ENCODE assay signal across 28 mouse cellular contexts in genomic region chr7:108589797-108590196, GRCm38 (mm10). TPM values are rescaled to one million over a fixed set of nuclear protein-coding genes. Genes with fewer than 3 reads are reported as not detected.
DNase-seq lines count a peak whose midpoint lies in the region; ATAC-seq and TF ChIP-seq lines count a peak whose summit lies in the region.
"Had no signal": no experiment of that assay in that cellular context is flagged by ENCODE, and none has a peak within 500 bp of the region (broad histone marks: within the 10 kb centered on the region; RNA-seq: fewer than 3 reads in every experiment).

No protein-coding gene starts in this region.

- H3K9me3 ChIP-seq in embryonic facial prominence, embryonic 12.5 days, result no peaks in the 10 kb centered on the region
- H3K9me3 ChIP-seq in embryonic facial prominence, embryonic 10.5 days, result no peaks in the 10 kb centered on the region
- no peaks in the 10 kb centered on the region; the same call in 1 of the 2 replicates for H3K9me3 ChIP-seq in heart, embryonic 14.5 days (ENCODE audit: control insufficient read depth, low read length)
- no peaks in the 10 kb centered on the region for H3K9me3 ChIP-seq in hindbrain, embryonic 12.5 days (replicated peaks)
- no peaks in the 10 kb centered on the region for H3K9me3 ChIP-seq in hindbrain, embryonic 14.5 days (ENCODE audit: control insufficient read depth, low read length)
- H3K9me3 ChIP-seq in stomach, embryonic 14.5 days (ENCODE audit: control insufficient read depth, low read depth, low read length), result no peaks in the 10 kb centered on the region
- H3K9me3 ChIP-seq in stomach, postnatal 0 days (ENCODE audit: control insufficient read depth, low read length), result no peaks in the 10 kb centered on the region

- H3K4me2 ChIP-seq in embryonic facial prominence, embryonic 12.5 days (replicated peaks), result no peak overlapping the region
- no peak overlapping the region for H3K4me2 ChIP-seq in heart, embryonic 14.5 days (ENCODE audit: low read length)
- H3K4me2 ChIP-seq in hindbrain, embryonic 12.5 days (replicated peaks), result no peak overlapping the region
- no peak overlapping the region for H3K4me2 ChIP-seq in hindbrain, embryonic 14.5 days (replicated peaks)
- H3K4me2 ChIP-seq in stomach, embryonic 14.5 days (replicated peaks; ENCODE audit: low read depth, low read length), result no peak overlapping the region
- H3K4me2 ChIP-seq in stomach, postnatal 0 days (replicated peaks; ENCODE audit: low read depth), result no peak overlapping the region

- 0 out of 2 replicates have a peak, but pooled peaks have one; percentile 60 for ATAC-seq in embryonic facial prominence, embryonic 12.5 days (ENCODE audit: insufficient number of reproducible peaks, insufficient read depth, low FRiP score, low TSS enrichment)
- 0 out of 2 replicates have a peak, but pooled peaks have one; percentile 13 for ATAC-seq in heart, embryonic 14.5 days (ENCODE audit: insufficient number of reproducible peaks, insufficient read depth, low FRiP score, low read depth)
- peak; percentile 35; the same call in 1 of the 2 replicates for ATAC-seq in hindbrain, embryonic 12.5 days (ENCODE audit: low FRiP score)
- ATAC-seq in hindbrain, embryonic 14.5 days (ENCODE audit: low FRiP score), result no peak
- ATAC-seq in stomach, embryonic 14.5 days (ENCODE audit: insufficient number of reproducible peaks, insufficient read depth, low FRiP score, low read depth), result peak; percentile 56; the same call in 1 of the 2 replicates
- ATAC-seq in stomach, postnatal 0 days (ENCODE audit: low FRiP score, low TSS enrichment), result no peak
- ATAC-seq: activated CD4-positive, CD25-positive, alpha-beta regulatory T cell, adult 4 months; CD4-positive, CD25-positive, alpha-beta regulatory T cell, adult 4 months; Patski had no signal

- no peak for TF ChIP-seq CTCF in stomach, postnatal 0 days (IDR thresholded peaks at IDR 0.05; ENCODE audit: low read depth)

- no peak overlapping the region for H3K4me3 ChIP-seq in embryonic facial prominence, embryonic 12.5 days
- no peak overlapping the region for H3K4me3 ChIP-seq in embryonic facial prominence, embryonic 10.5 days
- no peak overlapping the region for H3K4me3 ChIP-seq in heart, embryonic 14.5 days (ENCODE audit: control insufficient read depth in 1 of 2, insufficient read depth in 1 of 2, low read depth in 1 of 2, low read length in 2 of 2)
- H3K4me3 ChIP-seq in hindbrain, embryonic 12.5 days, result no peak overlapping the region
- H3K4me3 ChIP-seq in hindbrain, embryonic 14.5 days (replicated peaks; ENCODE audit: low read length), result no peak overlapping the region
- H3K4me3 ChIP-seq in stomach, embryonic 14.5 days (ENCODE audit: low read depth, low read length), result no peak overlapping the region
- H3K4me3 ChIP-seq in stomach, postnatal 0 days (ENCODE audit: low read depth, low read length), result no peak overlapping the region

- no peak overlapping the region for H3K27ac ChIP-seq in embryonic facial prominence, embryonic 12.5 days
- H3K27ac ChIP-seq in embryonic facial prominence, embryonic 10.5 days (replicated peaks), result no peak overlapping the region
- H3K27ac ChIP-seq in heart, embryonic 14.5 days (replicated peaks in 1 of 2; ENCODE audit: control insufficient read depth in 1 of 2, insufficient read depth in 1 of 2, low read depth in 2 of 2, low read length in 2 of 2), result no peak overlapping the region
- H3K27ac ChIP-seq in hindbrain, embryonic 12.5 days, result no peak overlapping the region
- no peak overlapping the region for H3K27ac ChIP-seq in hindbrain, embryonic 14.5 days
- no peak overlapping the region for H3K27ac ChIP-seq in stomach, embryonic 14.5 days (ENCODE audit: low read length)
- H3K27ac ChIP-seq in stomach, postnatal 0 days (replicated peaks), result no peak overlapping the region

- no peaks in the 10 kb centered on the region for H3K4me1 ChIP-seq in embryonic facial prominence, embryonic 12.5 days
- no peaks in the 10 kb centered on the region for H3K4me1 ChIP-seq in embryonic facial prominence, embryonic 10.5 days
- no peaks in the 10 kb centered on the region for H3K4me1 ChIP-seq in heart, embryonic 14.5 days (ENCODE audit: control insufficient read depth in 2 of 2, insufficient read depth in 2 of 2, low read length in 2 of 2)
- no peaks in the 10 kb centered on the region for H3K4me1 ChIP-seq in hindbrain, embryonic 12.5 days
- H3K4me1 ChIP-seq in hindbrain, embryonic 14.5 days (replicated peaks; ENCODE audit: control insufficient read depth, insufficient read depth, low read length), result no peaks in the 10 kb centered on the region
- no peaks in the 10 kb centered on the region for H3K4me1 ChIP-seq in stomach, embryonic 14.5 days (ENCODE audit: control insufficient read depth, insufficient read depth, low read length)
- H3K4me1 ChIP-seq in stomach, postnatal 0 days (replicated peaks; ENCODE audit: control insufficient read depth, insufficient read depth), result no peaks in the 10 kb centered on the region

- no peaks in the 10 kb centered on the region for H3K36me3 ChIP-seq in embryonic facial prominence, embryonic 12.5 days
- H3K36me3 ChIP-seq in embryonic facial prominence, embryonic 10.5 days (replicated peaks), result no peaks in the 10 kb centered on the region
- H3K36me3 ChIP-seq in heart, embryonic 14.5 days (ENCODE audit: control insufficient read depth, insufficient read depth, low read length), result no peaks in the 10 kb centered on the region
- H3K36me3 ChIP-seq in hindbrain, embryonic 12.5 days, result no peaks in the 10 kb centered on the region
- H3K36me3 ChIP-seq in hindbrain, embryonic 14.5 days (replicated peaks; ENCODE audit: control insufficient read depth, insufficient read depth), result no peaks in the 10 kb centered on the region
- no peaks in the 10 kb centered on the region for H3K36me3 ChIP-seq in stomach, embryonic 14.5 days (ENCODE audit: control insufficient read depth, insufficient read depth, low read length)
- H3K36me3 ChIP-seq in stomach, postnatal 0 days (ENCODE audit: control insufficient read depth, insufficient read depth, low read length), result no peaks in the 10 kb centered on the region
- H3K36me3 ChIP-seq: G1E had no signal

- H3K9ac ChIP-seq in embryonic facial prominence, embryonic 12.5 days, result no peak overlapping the region
- no peak overlapping the region for H3K9ac ChIP-seq in heart, embryonic 14.5 days (ENCODE audit: low read length)
- H3K9ac ChIP-seq in hindbrain, embryonic 12.5 days, result no peak overlapping the region
- no peak overlapping the region for H3K9ac ChIP-seq in hindbrain, embryonic 14.5 days
- H3K9ac ChIP-seq in stomach, embryonic 14.5 days (replicated peaks; ENCODE audit: low read depth, low read length), result no peak overlapping the region
- no peak overlapping the region for H3K9ac ChIP-seq in stomach, postnatal 0 days (ENCODE audit: low read length)

- H3K27me3 ChIP-seq in embryonic facial prominence, embryonic 12.5 days, result no peaks in the 10 kb centered on the region
- no peaks in the 10 kb centered on the region for H3K27me3 ChIP-seq in embryonic facial prominence, embryonic 10.5 days (replicated peaks; ENCODE audit: low read depth, poor library complexity, severe bottlenecking)
- H3K27me3 ChIP-seq in heart, embryonic 14.5 days (ENCODE audit: control insufficient read depth, insufficient read depth, low read length), result no peaks in the 10 kb centered on the region
- H3K27me3 ChIP-seq in hindbrain, embryonic 12.5 days, result no peaks in the 10 kb centered on the region
- no peaks in the 10 kb centered on the region for H3K27me3 ChIP-seq in hindbrain, embryonic 14.5 days (ENCODE audit: control insufficient read depth, insufficient read depth, low read length)
- H3K27me3 ChIP-seq in stomach, embryonic 14.5 days (ENCODE audit: control insufficient read depth, insufficient read depth, low read length), result no peaks in the 10 kb centered on the region
- no peaks in the 10 kb centered on the region for H3K27me3 ChIP-seq in stomach, postnatal 0 days (ENCODE audit: control insufficient read depth, insufficient read depth, low read length)
- H3K27me3 ChIP-seq: CH12.LX, Patski had no signal

- no peak for DNase-seq in embryonic facial prominence, embryonic 10.5 days (ENCODE audit: low spot score)
- no peak for DNase-seq in heart, postnatal 10 days
- no peak for DNase-seq in hindbrain, embryonic 14.5 days (ENCODE audit: low spot score)
- DNase-seq in stomach, postnatal 0 days (ENCODE audit: low spot score), result no peak
- DNase-seq: adrenal gland, adult 2 months; adrenal gland, adult 8-10 months; adrenal gland, postnatal 10 days; adrenal gland, postnatal 14 days; adrenal gland, postnatal 25 days; adrenal gland, postnatal 36 days; B cell, adult 2 months; cerebellum, adult 11 months; cerebellum, adult 11-12 months had no signal

- WGBS in embryonic facial prominence, embryonic 12.5 days, result 89% methylated on average over 1 of the region's 1 CpGs
- 91% methylated on average over 1 of the region's 1 CpGs for WGBS in embryonic facial prominence, embryonic 10.5 days
- WGBS in heart, embryonic 14.5 days, result 88% methylated on average over 1 of the region's 1 CpGs
- WGBS in hindbrain, embryonic 12.5 days, result 79% methylated on average over 1 of the region's 1 CpGs
- WGBS in hindbrain, embryonic 14.5 days, result 89% methylated on average over 1 of the region's 1 CpGs
- 94% methylated on average over 1 of the region's 1 CpGs for WGBS in stomach, embryonic 14.5 days
- 95% methylated on average over 1 of the region's 1 CpGs for WGBS in stomach, postnatal 0 days

- intact Hi-C loops in heart, postnatal 10 days (cut with DNase I), result no loop called here

- no peak for TF ChIP-seq EP300 in stomach, postnatal 0 days (optimal IDR thresholded peaks at IDR 0.05)

RNA-seq across cellular contexts. Expression of gene Olfr506, which starts 20.8 kb away (rescaled TPM):
- polyA plus RNA-seq in embryonic facial prominence, embryonic 12.5 days (2016; fragmentation: Nextera tagmentation; extraction: Ambion mirVana), result not detected in 2 replicates
- polyA plus RNA-seq in embryonic facial prominence, embryonic 10.5 days (2016; fragmentation: Nextera tagmentation; extraction: Ambion mirVana), result not detected in 2 replicates
- polyA plus RNA-seq in heart, embryonic 14.5 days (2014; fragmentation: Nextera tagmentation; extraction: Ambion mirVana), result not detected in 2 replicates
- not detected for total RNA-seq in heart, postnatal 10 days (2021)
- polyA plus RNA-seq in hindbrain, embryonic 12.5 days (2016; fragmentation: Nextera tagmentation; extraction: Ambion mirVana), result not detected in 2 replicates
- polyA plus RNA-seq in hindbrain, embryonic 14.5 days (2014; fragmentation: Nextera tagmentation; extraction: Ambion mirVana), result not detected in 2 replicates
- 0.07 TPM in 1 of 2 replicates, not detected in the other for polyA plus RNA-seq in stomach, embryonic 14.5 days (2014; fragmentation: Nextera tagmentation; extraction: Ambion mirVana)
- not detected in 2 replicates for polyA plus RNA-seq in stomach, postnatal 0 days (2015; fragmentation: Nextera tagmentation; extraction: Ambion mirVana)
- total RNA-seq: adrenal gland, adult 18-20 months; adrenal gland, adult 2 months; adrenal gland, adult 8-10 months; adrenal gland, postnatal 10 days; adrenal gland, postnatal 14 days; adrenal gland, postnatal 25 days; adrenal gland, postnatal 36 days; adrenal gland, postnatal 4 days; CH12.LX; ES-E14; MEL had no signal
- polyA plus RNA-seq: activated CD4-positive, CD25-positive, alpha-beta regulatory T cell, adult 4 months; adrenal gland, adult 2 months; brain, embryonic 14.5 days; CD4-positive, CD25-positive, alpha-beta regulatory T cell, adult 4 months; G1E; Patski had no signal

RNA-seq across cellular contexts. Expression of gene Olfr504, which starts 24.2 kb away (rescaled TPM):
- polyA plus RNA-seq in embryonic facial prominence, embryonic 12.5 days (2016; fragmentation: Nextera tagmentation; extraction: Ambion mirVana), result not detected in 2 replicates
- not detected in 2 replicates for polyA plus RNA-seq in embryonic facial prominence, embryonic 10.5 days (2016; fragmentation: Nextera tagmentation; extraction: Ambion mirVana)
- not detected in 2 replicates for polyA plus RNA-seq in heart, embryonic 14.5 days (2014; fragmentation: Nextera tagmentation; extraction: Ambion mirVana)
- total RNA-seq in heart, postnatal 10 days (2021), result not detected
- not detected in 2 replicates for polyA plus RNA-seq in hindbrain, embryonic 12.5 days (2016; fragmentation: Nextera tagmentation; extraction: Ambion mirVana)
- not detected in 2 replicates for polyA plus RNA-seq in hindbrain, embryonic 14.5 days (2014; fragmentation: Nextera tagmentation; extraction: Ambion mirVana)
- not detected in 2 replicates for polyA plus RNA-seq in stomach, embryonic 14.5 days (2014; fragmentation: Nextera tagmentation; extraction: Ambion mirVana)
- polyA plus RNA-seq in stomach, postnatal 0 days (2015; fragmentation: Nextera tagmentation; extraction: Ambion mirVana), result not detected in 2 replicates
- total RNA-seq: adrenal gland, adult 18-20 months; adrenal gland, adult 2 months; adrenal gland, adult 8-10 months; adrenal gland, postnatal 10 days; adrenal gland, postnatal 14 days; adrenal gland, postnatal 25 days; adrenal gland, postnatal 36 days; adrenal gland, postnatal 4 days; CH12.LX; ES-E14; G1E; MEL had no signal
- polyA plus RNA-seq: activated CD4-positive, CD25-positive, alpha-beta regulatory T cell, adult 4 months; adrenal gland, adult 2 months; brain, embryonic 14.5 days; C2C12; CD4-positive, CD25-positive, alpha-beta regulatory T cell, adult 4 months; G1E; Patski had no signal

RNA-seq across cellular contexts. Expression of gene Olfr507, which starts 31.8 kb away (rescaled TPM):
- polyA plus RNA-seq in embryonic facial prominence, embryonic 12.5 days (2016; fragmentation: Nextera tagmentation; extraction: Ambion mirVana), result not detected in 2 replicates
- polyA plus RNA-seq in embryonic facial prominence, embryonic 10.5 days (2016; fragmentation: Nextera tagmentation; extraction: Ambion mirVana), result not detected in 2 replicates
- polyA plus RNA-seq in heart, embryonic 14.5 days (2014; fragmentation: Nextera tagmentation; extraction: Ambion mirVana), result not detected in 2 replicates
- total RNA-seq in heart, postnatal 10 days (2021), result not detected
- not detected in 2 replicates for polyA plus RNA-seq in hindbrain, embryonic 12.5 days (2016; fragmentation: Nextera tagmentation; extraction: Ambion mirVana)
- not detected in 2 replicates for polyA plus RNA-seq in hindbrain, embryonic 14.5 days (2014; fragmentation: Nextera tagmentation; extraction: Ambion mirVana)
- not detected in 2 replicates for polyA plus RNA-seq in stomach, embryonic 14.5 days (2014; fragmentation: Nextera tagmentation; extraction: Ambion mirVana)
- polyA plus RNA-seq in stomach, postnatal 0 days (2015; fragmentation: Nextera tagmentation; extraction: Ambion mirVana), result not detected in 2 replicates
- total RNA-seq: adrenal gland, adult 18-20 months; adrenal gland, adult 2 months; adrenal gland, adult 8-10 months; adrenal gland, postnatal 10 days; adrenal gland, postnatal 14 days; adrenal gland, postnatal 25 days; adrenal gland, postnatal 36 days; adrenal gland, postnatal 4 days; CH12.LX; ES-E14; MEL had no signal
- polyA plus RNA-seq: activated CD4-positive, CD25-positive, alpha-beta regulatory T cell, adult 4 months; adrenal gland, adult 2 months; brain, embryonic 14.5 days; C2C12; CD4-positive, CD25-positive, alpha-beta regulatory T cell, adult 4 months; G1E; Patski had no signal

RNA-seq across cellular contexts. Expression of gene Olfr508, which starts 40.0 kb away (rescaled TPM):
- polyA plus RNA-seq in embryonic facial prominence, embryonic 12.5 days (2016; fragmentation: Nextera tagmentation; extraction: Ambion mirVana), result not detected in 2 replicates
- polyA plus RNA-seq in embryonic facial prominence, embryonic 10.5 days (2016; fragmentation: Nextera tagmentation; extraction: Ambion mirVana), result not detected in 2 replicates
- polyA plus RNA-seq in heart, embryonic 14.5 days (2014; fragmentation: Nextera tagmentation; extraction: Ambion mirVana), result not detected in 2 replicates
- total RNA-seq in heart, postnatal 10 days (2021), result not detected
- not detected in 2 replicates for polyA plus RNA-seq in hindbrain, embryonic 12.5 days (2016; fragmentation: Nextera tagmentation; extraction: Ambion mirVana)
- not detected in 2 replicates for polyA plus RNA-seq in hindbrain, embryonic 14.5 days (2014; fragmentation: Nextera tagmentation; extraction: Ambion mirVana)
- not detected in 2 replicates for polyA plus RNA-seq in stomach, embryonic 14.5 days (2014; fragmentation: Nextera tagmentation; extraction: Ambion mirVana)
- polyA plus RNA-seq in stomach, postnatal 0 days (2015; fragmentation: Nextera tagmentation; extraction: Ambion mirVana), result not detected in 2 replicates
- total RNA-seq: adrenal gland, adult 18-20 months; adrenal gland, adult 2 months; adrenal gland, adult 8-10 months; adrenal gland, postnatal 10 days; adrenal gland, postnatal 14 days; adrenal gland, postnatal 25 days; adrenal gland, postnatal 36 days; adrenal gland, postnatal 4 days; CH12.LX; ES-E14; MEL had no signal
- polyA plus RNA-seq: activated CD4-positive, CD25-positive, alpha-beta regulatory T cell, adult 4 months; adrenal gland, adult 2 months; brain, embryonic 14.5 days; C2C12; CD4-positive, CD25-positive, alpha-beta regulatory T cell, adult 4 months; G1E; Patski had no signal

RNA-seq across cellular contexts. Expression of gene Olfr503, which starts 45.5 kb away (rescaled TPM):
- polyA plus RNA-seq in embryonic facial prominence, embryonic 12.5 days (2016; fragmentation: Nextera tagmentation; extraction: Ambion mirVana), result not detected in 2 replicates
- not detected in 2 replicates for polyA plus RNA-seq in embryonic facial prominence, embryonic 10.5 days (2016; fragmentation: Nextera tagmentation; extraction: Ambion mirVana)
- polyA plus RNA-seq in heart, embryonic 14.5 days (2014; fragmentation: Nextera tagmentation; extraction: Ambion mirVana), result not detected in 2 replicates
- not detected for total RNA-seq in heart, postnatal 10 days (2021)
- polyA plus RNA-seq in hindbrain, embryonic 12.5 days (2016; fragmentation: Nextera tagmentation; extraction: Ambion mirVana), result not detected in 2 replicates
- not detected in 2 replicates for polyA plus RNA-seq in hindbrain, embryonic 14.5 days (2014; fragmentation: Nextera tagmentation; extraction: Ambion mirVana)
- not detected in 2 replicates for polyA plus RNA-seq in stomach, embryonic 14.5 days (2014; fragmentation: Nextera tagmentation; extraction: Ambion mirVana)
- not detected in 2 replicates for polyA plus RNA-seq in stomach, postnatal 0 days (2015; fragmentation: Nextera tagmentation; extraction: Ambion mirVana)
- total RNA-seq: adrenal gland, adult 18-20 months; adrenal gland, adult 2 months; adrenal gland, adult 8-10 months; adrenal gland, postnatal 10 days; adrenal gland, postnatal 14 days; adrenal gland, postnatal 25 days; adrenal gland, postnatal 36 days; adrenal gland, postnatal 4 days; CH12.LX; G1E; MEL had no signal
- polyA plus RNA-seq: activated CD4-positive, CD25-positive, alpha-beta regulatory T cell, adult 4 months; adrenal gland, adult 2 months; brain, embryonic 14.5 days; C2C12; CD4-positive, CD25-positive, alpha-beta regulatory T cell, adult 4 months; G1E; Patski had no signal

Comparison
In these comparisons a context has a peak if more than half of its experiments do, and no peak if none do; other contexts are left out.
1. ATAC-seq: peak in embryonic facial prominence, embryonic 12.5 days (single experiment), heart, embryonic 14.5 days (single experiment), hindbrain, embryonic 12.5 days (single experiment) and stomach, embryonic 14.5 days (single experiment); none in hindbrain, embryonic 14.5 days (single experiment) and stomach, postnatal 0 days (single experiment).